Mouse (Mus musculus) kidney, adult 2 months (tissue): ENCODE results near the gene Cnpy1. TPM values are rescaled to one million over a fixed set of nuclear protein-coding genes. Genes with fewer than 3 reads are reported as not detected.
A peak's percentile ranks its signal among the peaks of the same experiment; 100 is the strongest.

Source experiments
- DNase-seq: peaks from one replicate; pipeline ENCODE4 v3.0.0; 2021
- H3K27ac ChIP-seq: fragments of 200-500 bp; 2 replicates; pipeline ENCODE4 v1.5.1; 2012; ENCODE audit warnings: low read depth, low read length, control low read depth, inconsistent platforms; ENCODE audit not compliant: insufficient read depth
- H3K27me3 ChIP-seq: fragments of 200-500 bp; replicated peaks from 2 replicates; pipeline ENCODE4 v1.6.1; 2012; ENCODE audit warnings: mild to moderate bottlenecking, moderate library complexity, low read length, inconsistent platforms; ENCODE audit not compliant: control insufficient read depth, insufficient read depth
- H3K36me3 ChIP-seq: fragments of 200-500 bp; 2 replicates; pipeline ENCODE4 v1.6.1; 2012; ENCODE audit warnings: mild to moderate bottlenecking, moderate library complexity, low read length, inconsistent platforms; ENCODE audit not compliant: control insufficient read depth, insufficient read depth
- H3K4me1 ChIP-seq: fragments of 200-500 bp; 2 replicates; pipeline ENCODE4 v1.6.1; 2011; ENCODE audit warnings: low read length; ENCODE audit not compliant: control insufficient read depth, insufficient read depth
- H3K4me3 ChIP-seq: fragments of 200-500 bp; 2 replicates; pipeline ENCODE4 v1.5.1; 2011; ENCODE audit warnings: mild to moderate bottlenecking, low read depth, low read length, control low read depth; ENCODE audit not compliant: insufficient read depth
- CTCF ChIP-seq: fragments of 200-500 bp; conservative IDR thresholded peaks from 2 replicates; pipeline ENCODE4 v1.5.1; 2011; ENCODE audit warnings: low read depth, mild to moderate bottlenecking, control low read depth, low read length, moderate library complexity, mixed read lengths; ENCODE audit not compliant: insufficient read depth, insufficient read length
- POLR2A ChIP-seq: fragments of 200-500 bp; IDR thresholded peaks from one replicate; pipeline ENCODE4 v1.6.1; 2011; ENCODE audit warnings: low read depth, low read length, control low read depth
- WGBS: fragments of 180-500 bp; shearing (Covaris S2); methylation state at CpG from one replicate; pipeline ENCODE4 v1.1.7; 2018; 5-methylcytosine and 5-hydroxymethylcytosine counted together
- polyA plus RNA-seq: library from polyadenylated mRNA; depleted of rRNA; stranded (reverse); fragments of >200 nt; gene quantifications from 2 replicates; pipeline ENCODE4 v1.2.3, GENCODE M21; 2012

The Cnpy1 gene
- polyA plus RNA-seq, 1 experiment = 0.11 TPM

DNA sequence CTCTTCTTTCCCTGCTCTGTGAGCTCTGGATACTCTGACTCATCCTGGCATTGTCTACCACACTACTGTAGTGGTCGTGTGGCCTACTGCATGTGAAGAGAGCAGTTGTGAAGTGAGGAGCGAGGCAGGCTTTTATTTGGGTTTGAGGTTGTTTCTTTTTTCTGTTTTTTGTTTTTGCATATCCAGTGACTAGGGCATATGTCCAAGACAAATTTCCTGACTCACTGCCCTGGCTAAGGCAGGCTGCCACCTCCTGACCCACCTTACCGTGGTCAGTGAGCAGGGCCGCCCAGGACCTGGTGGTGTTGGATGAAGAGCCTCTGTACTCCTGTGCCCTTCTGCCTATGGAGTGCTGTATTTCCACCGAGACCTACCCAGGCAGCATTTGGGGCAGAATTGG lies 5.8 kb downstream of the Cnpy1 start:
- H3K36me3 ChIP-seq = no peaks in the 10 kb centered on the region
- no peak overlapping the region for H3K27ac ChIP-seq
- H3K27me3 ChIP-seq = no peaks in the 10 kb centered on the region
- 52% methylated on average over 5 of the region's 5 CpGs for WGBS
- H3K4me3 ChIP-seq = no peak overlapping the region
- no peak for TF ChIP-seq POLR2A
- TF ChIP-seq CTCF = no peak
- no peaks in the 10 kb centered on the region for H3K4me1 ChIP-seq
- DNase-seq = no peak

DNA sequence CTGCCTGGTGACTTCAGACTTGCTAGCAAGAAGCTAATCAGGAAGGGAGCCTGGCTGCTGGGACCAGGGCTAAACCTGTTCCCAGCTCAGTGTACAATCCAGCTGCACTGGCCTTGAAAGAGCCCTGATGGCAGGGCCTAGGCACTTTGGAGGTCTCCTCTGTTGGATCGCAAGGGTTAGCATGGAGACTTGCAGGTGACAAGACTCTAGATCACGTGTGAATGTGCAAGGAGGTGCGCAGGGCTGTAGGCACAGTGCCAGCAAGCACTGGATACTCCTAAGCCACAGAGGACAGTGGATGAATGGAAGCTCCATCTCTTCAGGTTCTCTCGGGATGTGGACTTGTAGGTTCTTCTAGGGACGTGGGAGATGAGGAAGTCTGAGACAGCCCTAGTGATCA lies 6.7 kb downstream of the Cnpy1 start:
- Histone ChIP-seq H3K27ac (no peak overlapping the region), H3K4me3 (no peak overlapping the region), H3K4me1 (no peaks in the 10 kb centered on the region), H3K36me3 (no peaks in the 10 kb centered on the region), H3K27me3 (no peaks in the 10 kb centered on the region)
- no peak for DNase-seq
- 85% methylated on average over 5 of the region's 5 CpGs for WGBS
- TF ChIP-seq POLR2A (no peak), CTCF (no peak)

- Histone ChIP-seq H3K4me1 (no peaks in the 10 kb centered on the region), H3K27ac (no peak overlapping the region), H3K27me3 (no peaks in the 10 kb centered on the region), H3K4me3 (no peak overlapping the region), H3K36me3 (no peaks in the 10 kb centered on the region)
- no peak for TF ChIP-seq CTCF
- no peak for TF ChIP-seq POLR2A
- WGBS = 37% methylated on average over 4 of the region's 4 CpGs
- DNase-seq = no peak
Observed at GRCm38 (mm10) chr5:28238152-28238551, 7.5 kb downstream of the Cnpy1 start.

GRCm38 (mm10) chr5:28237715-28238114 lies 7.9 kb downstream of the Cnpy1 start:
- H3K27ac ChIP-seq = no peak overlapping the region
- no peak for DNase-seq
- WGBS = 86% methylated on average over 2 of the region's 2 CpGs
- no peaks in the 10 kb centered on the region for H3K4me1 ChIP-seq
- no peak overlapping the region for H3K4me3 ChIP-seq
- TF ChIP-seq CTCF = no peak
- no peak for TF ChIP-seq POLR2A
- no peaks in the 10 kb centered on the region for H3K27me3 ChIP-seq
- H3K36me3 ChIP-seq = no peaks in the 10 kb centered on the region

DNA sequence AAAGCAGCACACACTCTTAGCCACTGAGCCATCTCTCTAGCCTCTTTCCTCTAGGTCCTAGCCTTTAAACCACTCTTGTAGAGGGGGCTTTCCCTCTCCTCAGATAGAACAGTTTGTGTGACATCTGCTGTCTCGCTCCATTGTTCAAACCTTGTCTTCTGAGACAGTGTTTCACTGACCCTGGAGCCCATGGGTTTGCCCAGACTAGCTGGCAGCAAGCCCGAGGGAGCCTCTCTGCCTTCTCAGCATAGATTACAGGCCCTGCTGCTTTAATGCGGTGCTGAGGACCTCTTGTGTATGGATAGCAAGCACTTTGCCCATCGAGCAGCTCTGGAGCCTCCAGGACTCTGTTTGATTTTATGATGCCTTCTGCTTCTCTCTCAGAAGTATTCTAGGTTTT lies 8.6 kb downstream of the Cnpy1 start:
- no peak for DNase-seq
- Histone ChIP-seq H3K4me1 (no peaks in the 10 kb centered on the region), H3K36me3 (no peaks in the 10 kb centered on the region), H3K27me3 (no peaks in the 10 kb centered on the region), H3K4me3 (no peak overlapping the region), H3K27ac (no peak overlapping the region)
- 61% methylated on average over 4 of the region's 4 CpGs for WGBS
- no peak for TF ChIP-seq CTCF
- TF ChIP-seq POLR2A = no peak

DNA sequence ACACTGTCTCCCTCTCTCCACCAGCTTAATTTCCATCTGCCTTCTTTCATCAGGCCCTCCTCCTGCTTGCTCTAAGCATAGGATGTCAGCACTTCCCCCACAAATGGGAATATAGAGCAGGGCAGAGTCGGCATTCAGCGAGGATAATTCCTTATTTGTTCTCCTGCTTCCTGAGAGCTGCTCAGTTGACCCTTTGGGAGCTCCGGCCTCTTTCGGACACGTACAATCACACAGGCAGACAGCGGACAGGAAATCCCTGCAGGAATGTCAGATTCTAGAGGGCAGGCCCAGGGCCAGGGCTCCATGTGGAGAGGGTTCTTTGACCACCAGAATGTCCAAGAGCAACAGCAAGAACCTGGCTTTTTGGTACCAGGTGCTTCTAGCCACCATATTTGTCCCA lies 9.5 kb downstream of the Cnpy1 start:
- Histone ChIP-seq H3K4me3 (no peak overlapping the region), H3K27me3 (no peaks in the 10 kb centered on the region), H3K36me3 (no peaks in the 10 kb centered on the region), H3K27ac (no peak overlapping the region), H3K4me1 (no peaks in the 10 kb centered on the region)
- WGBS = 42% methylated on average over 6 of the region's 6 CpGs
- DNase-seq = peak; percentile 2
- TF ChIP-seq CTCF (no peak), POLR2A (no peak)

- no peak overlapping the region for H3K4me3 ChIP-seq
- H3K36me3 ChIP-seq = no peaks in the 10 kb centered on the region
- no peaks in the 10 kb centered on the region for H3K4me1 ChIP-seq
- H3K27ac ChIP-seq = no peak overlapping the region
- no peak for TF ChIP-seq POLR2A
- TF ChIP-seq CTCF = no peak
- no peaks in the 10 kb centered on the region for H3K27me3 ChIP-seq
- no peak for DNase-seq
- WGBS = 56% methylated on average over 3 of the region's 3 CpGs
Observed at GRCm38 (mm10) chr5:28232101-28232500, 13.5 kb downstream of the Cnpy1 start.

DNA sequence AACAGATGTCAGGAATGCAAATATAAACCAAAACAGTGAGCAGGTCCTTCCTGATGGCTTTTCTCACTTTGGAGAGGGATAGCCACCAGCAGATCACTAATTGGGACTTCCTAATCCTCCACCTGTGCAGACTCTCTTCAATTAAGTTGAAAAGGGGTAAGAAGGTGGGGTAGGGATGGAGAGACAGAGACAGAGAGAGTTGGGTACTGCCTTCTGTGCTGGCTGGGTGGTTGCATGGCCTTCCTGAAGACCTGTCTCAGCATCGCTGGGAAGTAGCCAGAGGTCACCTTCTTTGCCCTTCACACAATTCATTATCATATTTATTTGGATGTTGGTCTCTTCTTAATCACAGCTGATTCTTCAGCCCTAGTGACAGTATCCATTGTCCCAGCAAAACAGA lies 26.0 kb downstream of the Cnpy1 start:
- Histone ChIP-seq H3K27ac (no peak overlapping the region), H3K36me3 (no peaks in the 10 kb centered on the region), H3K27me3 (no peaks in the 10 kb centered on the region; the same call in 1 of the 2 replicates), H3K4me3 (no peak overlapping the region), H3K4me1 (no peaks in the 10 kb centered on the region)
- TF ChIP-seq POLR2A (no peak), CTCF (no peak)
- 74% methylated on average over 1 of the region's 1 CpGs for WGBS
- DNase-seq = no peak
